ENCODE assay signal across 15 mouse cellular contexts in the genomic region with DNA sequence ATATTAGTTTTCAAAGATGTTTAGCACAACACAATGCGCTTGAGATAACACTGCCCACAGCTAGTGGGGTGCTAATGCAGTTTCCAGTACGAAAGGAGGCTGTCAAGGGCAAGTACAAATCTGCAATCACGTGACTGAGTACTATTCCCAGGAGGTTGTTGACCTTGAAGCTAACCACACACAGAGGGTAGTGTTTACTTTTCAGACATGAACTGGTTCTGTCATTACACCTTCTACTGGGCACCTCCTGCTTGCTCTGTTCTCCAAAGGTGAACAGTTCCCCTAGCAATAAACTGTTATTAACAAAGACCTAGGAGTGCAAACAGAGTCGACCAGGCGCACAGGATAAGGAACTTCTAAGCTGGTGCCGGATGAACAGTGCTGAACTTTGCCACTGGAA. TPM values are rescaled to one million over a fixed set of nuclear protein-coding genes. Genes with fewer than 3 reads are reported as not detected.
DNase-seq lines count a peak whose midpoint lies in the region; ATAC-seq and TF ChIP-seq lines count a peak whose summit lies in the region.
"Had no signal": no experiment of that assay in that cellular context is flagged by ENCODE, and none has a peak within 500 bp of the region (broad histone marks: within the 10 kb centered on the region; RNA-seq: fewer than 3 reads in every experiment).

No protein-coding gene starts in this region.

- ATAC-seq in embryonic facial prominence, embryonic 11.5 days (replicated peaks; ENCODE audit: insufficient number of reproducible peaks, low FRiP score, low TSS enrichment, low read depth), result no peak
- ATAC-seq: hindbrain, embryonic 16.5 days; midbrain, embryonic 15.5 days had no signal

- H3K36me3 ChIP-seq in embryonic facial prominence, embryonic 11.5 days (replicated peaks; ENCODE audit: control insufficient read depth, insufficient read depth, low read depth, low read length), result no peaks in the 10 kb centered on the region
- no peaks in the 10 kb centered on the region for H3K36me3 ChIP-seq in embryonic facial prominence, embryonic 10.5 days (replicated peaks)
- no peaks in the 10 kb centered on the region for H3K36me3 ChIP-seq in liver, adult 2 months (ENCODE audit: control insufficient read depth, insufficient read depth, low read length)
- no peaks in the 10 kb centered on the region for H3K36me3 ChIP-seq in ES-E14 (ENCODE audit: control insufficient read depth, insufficient read depth, low read length, poor library complexity, severe bottlenecking)
- H3K36me3 ChIP-seq: forebrain, embryonic 10.5 days; limb, embryonic 15.5 days; midbrain, embryonic 15.5 days had no signal

- no peak overlapping the region for H3K9ac ChIP-seq in embryonic facial prominence, embryonic 11.5 days (replicated peaks; ENCODE audit: low read length)
- H3K9ac ChIP-seq in liver, adult 2 months (ENCODE audit: low read depth, low read length), result no peak overlapping the region
- H3K9ac ChIP-seq in ES-E14 (ENCODE audit: insufficient read depth, low read depth, low read length, poor library complexity, severe bottlenecking), result no peak overlapping the region
- H3K9ac ChIP-seq: limb, embryonic 15.5 days; midbrain, embryonic 15.5 days had no signal

- TF ChIP-seq CTCF in liver, adult 2 months (IDR thresholded peaks at IDR 0.05; ENCODE audit: low read depth, low read length), result no peak

- H3K27ac ChIP-seq in embryonic facial prominence, embryonic 11.5 days (replicated peaks; ENCODE audit: low read depth, low read length), result no peak overlapping the region
- H3K27ac ChIP-seq in embryonic facial prominence, embryonic 10.5 days (replicated peaks), result no peak overlapping the region
- H3K27ac ChIP-seq in liver, adult 2 months (replicated peaks; ENCODE audit: insufficient read depth, low read depth, low read length), result no peak overlapping the region
- H3K27ac ChIP-seq in ES-E14 (ENCODE audit: insufficient read depth, low read depth, low read length, poor library complexity, severe bottlenecking), result no peak overlapping the region
- H3K27ac ChIP-seq: forebrain, embryonic 10.5 days; limb, embryonic 15.5 days; midbrain, embryonic 15.5 days had no signal

- in situ Hi-C loops in ES-E14 (cut with MboI; ENCODE audit: low sequenced_read_pairs in 2 of 2, unreplicated experiment in 2 of 2), result no loop called here

- no peaks in the 10 kb centered on the region for H3K27me3 ChIP-seq in embryonic facial prominence, embryonic 11.5 days (ENCODE audit: control insufficient read depth, insufficient read depth, low read length)
- no peaks in the 10 kb centered on the region for H3K27me3 ChIP-seq in embryonic facial prominence, embryonic 10.5 days (replicated peaks; ENCODE audit: low read depth, poor library complexity, severe bottlenecking)
- no peaks in the 10 kb centered on the region for H3K27me3 ChIP-seq in liver, adult 2 months (ENCODE audit: control insufficient read depth, insufficient read depth, low read length)
- H3K27me3 ChIP-seq: limb, embryonic 15.5 days; midbrain, embryonic 15.5 days had no signal

- H3K9me3 ChIP-seq in embryonic facial prominence, embryonic 11.5 days (replicated peaks; ENCODE audit: control insufficient read depth, low read length), result no peaks in the 10 kb centered on the region
- H3K9me3 ChIP-seq in embryonic facial prominence, embryonic 10.5 days, result no peaks in the 10 kb centered on the region
- no peaks in the 10 kb centered on the region for H3K9me3 ChIP-seq in ES-E14 (ENCODE audit: control insufficient read depth, insufficient read depth, low read depth, low read length)
- H3K9me3 ChIP-seq: forebrain, embryonic 10.5 days; limb, embryonic 15.5 days; midbrain, embryonic 15.5 days had no signal

- H3K79me2 ChIP-seq in liver, adult 2 months (ENCODE audit: control insufficient read depth, insufficient read depth, low read length), result no peaks in the 10 kb centered on the region

- 57% methylated on average over 6 of the region's 6 CpGs for WGBS in embryonic facial prominence, embryonic 11.5 days
- 74% methylated on average over 6 of the region's 6 CpGs for WGBS in embryonic facial prominence, embryonic 10.5 days
- 22% methylated on average over 6 of the region's 6 CpGs for WGBS in liver, adult 2 months

- H3K4me3 ChIP-seq in embryonic facial prominence, embryonic 11.5 days (ENCODE audit: low read depth, low read length), result no peak overlapping the region
- H3K4me3 ChIP-seq in embryonic facial prominence, embryonic 10.5 days, result no peak overlapping the region
- H3K4me3 ChIP-seq in liver, adult 2 months (ENCODE audit: insufficient read depth, low read depth, low read length), result no peak overlapping the region
- no peak overlapping the region for H3K4me3 ChIP-seq in ES-E14 (ENCODE audit: insufficient read depth in 1 of 2, low read depth in 1 of 2, low read length in 2 of 2, poor library complexity in 1 of 2, severe bottlenecking in 1 of 2)
- H3K4me3 ChIP-seq: forebrain, embryonic 10.5 days; limb, embryonic 15.5 days; midbrain, embryonic 15.5 days had no signal

- TF ChIP-seq POLR2A in liver, adult 2 months (IDR thresholded peaks at IDR 0.05; ENCODE audit: extremely low read depth, insufficient read depth, low read length), result no peak

- DNase-seq in embryonic facial prominence, embryonic 11.5 days (ENCODE audit: low spot score), result peak; percentile 9
- no peak for DNase-seq in embryonic facial prominence, embryonic 10.5 days (ENCODE audit: low spot score)
- peak; percentile 88 for DNase-seq in liver, adult 2 months (ENCODE audit: extremely low read depth, low read depth, low spot score)
- DNase-seq in liver (no peak), ES-E14 (ENCODE audit: low read depth, low spot score) (peak; percentile 35)
- DNase-seq in lung, postnatal 36 days, result peak; percentile 50
- DNase-seq in layer of hippocampus, adult 11-12 months (ENCODE audit: low spot score), result no peak
- no peak for DNase-seq in Muller cell, postnatal 12 days (ENCODE audit: inconsistent ontology term)
- DNase-seq: embryo, embryonic 11 days; gastrocnemius, postnatal 10 days; layer of hippocampus, postnatal 36 days had no signal

- H3K4me2 ChIP-seq in embryonic facial prominence, embryonic 11.5 days (ENCODE audit: low read depth, low read length), result no peak overlapping the region
- H3K4me2 ChIP-seq: limb, embryonic 15.5 days; midbrain, embryonic 15.5 days had no signal

- no peaks in the 10 kb centered on the region for H3K4me1 ChIP-seq in embryonic facial prominence, embryonic 11.5 days (ENCODE audit: control insufficient read depth, insufficient read depth, low read length)
- peaks cover 8% of the 10 kb centered on the region for H3K4me1 ChIP-seq in embryonic facial prominence, embryonic 10.5 days
- H3K4me1 ChIP-seq in liver, adult 2 months (ENCODE audit: control insufficient read depth, insufficient read depth, low read length), result peaks cover 6% of the 10 kb centered on the region; the same call in 1 of the 2 replicates
- peaks cover 3 to 6% of the 10 kb centered on the region in 2 experiments; a peak in 2 of 4 replicates for H3K4me1 ChIP-seq in ES-E14 (ENCODE audit: control insufficient read depth in 2 of 2, insufficient read depth in 2 of 2, low read length in 2 of 2, poor library complexity in 1 of 2)
- H3K4me1 ChIP-seq: forebrain, embryonic 10.5 days; limb, embryonic 15.5 days; midbrain, embryonic 15.5 days had no signal

TF ChIP-seq in ES-E14, 5 proteins besides CTCF, POLR2A, EP300 and RAD21:
- TF ChIP-seq CHD2 (IDR thresholded peaks at IDR 0.05; ENCODE audit: low read depth, low read length) (no peak), ZNF384 (IDR thresholded peaks at IDR 0.05; ENCODE audit: low read depth, low read length) (no peak), HCFC1 (IDR thresholded peaks at IDR 0.05; ENCODE audit: borderline replicate concordance, insufficient read depth, low read length) (no peak), MAFK (IDR thresholded peaks at IDR 0.05; ENCODE audit: insufficient read depth, low read depth, low read length) (no peak), ZC3H11A (IDR thresholded peaks at IDR 0.05; ENCODE audit: borderline replicate concordance, low read depth, low read length) (no peak)

RNA-seq across cellular contexts. Expression of gene B230217C12Rik, which starts 9.8 kb away (rescaled TPM):
- 15.4 and 20.0 TPM in 2 replicates for polyA plus RNA-seq in embryonic facial prominence, embryonic 11.5 days (2014; fragmentation: Nextera tagmentation; extraction: Ambion mirVana)
- 14.0 and 16.0 TPM in 2 replicates for polyA plus RNA-seq in embryonic facial prominence, embryonic 10.5 days (2016; fragmentation: Nextera tagmentation; extraction: Ambion mirVana)
- total RNA-seq in liver, adult 2 months (2014; rRNA removed), result 0.09 and 0.27 TPM in 2 replicates
- 0.14 and 0.29 TPM in 2 replicates for polyA plus RNA-seq in liver, adult 2 months (2012; rRNA removed)
- 3.0 and 4.1 TPM in 2 replicates for total RNA-seq in ES-E14 (2012; rRNA removed)

RNA-seq across cellular contexts. Expression of gene Fbxo47, which starts 33.6 kb away (rescaled TPM):
- 0.60 and 0.61 TPM in 2 replicates for polyA plus RNA-seq in embryonic facial prominence, embryonic 11.5 days (2014; fragmentation: Nextera tagmentation; extraction: Ambion mirVana)
- 0.42 and 0.67 TPM in 2 replicates for polyA plus RNA-seq in embryonic facial prominence, embryonic 10.5 days (2016; fragmentation: Nextera tagmentation; extraction: Ambion mirVana)
- 1.4 and 1.9 TPM in 2 replicates for total RNA-seq in liver, adult 2 months (2014; rRNA removed)
- polyA plus RNA-seq in liver, adult 2 months (2012; rRNA removed), result 0.17 and 0.27 TPM in 2 replicates
- 2.2 and 4.1 TPM in 2 replicates for total RNA-seq in ES-E14 (2012; rRNA removed)

RNA-seq across cellular contexts. Expression of gene Lasp1, which starts 51.6 kb away (rescaled TPM):
- polyA plus RNA-seq in embryonic facial prominence, embryonic 11.5 days (2014; fragmentation: Nextera tagmentation; extraction: Ambion mirVana), result 62.6 and 67.8 TPM in 2 replicates
- 90.5 and 98.7 TPM in 2 replicates for polyA plus RNA-seq in embryonic facial prominence, embryonic 10.5 days (2016; fragmentation: Nextera tagmentation; extraction: Ambion mirVana)
- 23.3 and 33.3 TPM in 2 replicates for total RNA-seq in liver, adult 2 months (2014; rRNA removed)
- polyA plus RNA-seq in liver, adult 2 months (2012; rRNA removed), result 80.5 and 85.4 TPM in 2 replicates
- total RNA-seq in ES-E14 (2012; rRNA removed), result 108 and 147 TPM in 2 replicates

Comparison
In these comparisons a context has a peak if more than half of its experiments do, and no peak if none do; other contexts are left out.
1. DNase-seq: peak in embryonic facial prominence, embryonic 11.5 days (single experiment), liver, adult 2 months (single experiment), ES-E14 (single experiment) and lung, postnatal 36 days (single experiment); none in embryonic facial prominence, embryonic 10.5 days (single experiment), liver (single experiment), layer of hippocampus, adult 11-12 months (single experiment) and Muller cell, postnatal 12 days (single experiment).
2. RNA of gene B230217C12Rik, which starts 9.8 kb away (polyA plus RNA-seq): 15.4 to 20.0 TPM in embryonic facial prominence, embryonic 11.5 days and 14.0 to 16.0 TPM in embryonic facial prominence, embryonic 10.5 days; 0.14 to 0.29 TPM in liver, adult 2 months; every median in the first group is over 10 times any median in the second.